Mouse (Mus musculus): ENCODE results near the gene Chid1. TPM values are rescaled to one million over a fixed set of nuclear protein-coding genes. Genes with fewer than 3 reads are reported as not detected.

The Chid1 gene
- polyA plus RNA-seq, 1 experiment from 2014 or later: 35.0 TPM

DNA sequence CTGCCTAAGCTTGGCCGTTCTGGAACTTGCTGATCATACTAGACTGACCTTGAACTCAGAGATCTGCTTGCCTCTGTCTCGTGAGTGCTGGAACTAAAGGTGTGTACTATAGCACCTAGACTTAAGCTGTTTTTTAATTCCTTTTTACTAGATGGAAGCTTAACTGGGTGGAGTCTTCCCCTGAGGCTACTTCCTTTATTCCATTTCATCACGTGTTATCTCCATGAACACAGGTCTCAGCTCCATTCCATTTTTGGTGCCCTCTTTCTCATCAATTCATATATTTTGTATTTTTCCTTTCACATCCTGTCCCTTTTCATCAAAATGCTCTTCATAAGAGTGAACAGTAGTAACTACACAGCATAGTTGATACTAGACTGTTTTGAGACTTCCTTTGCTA is 38.1 kb upstream of the Chid1 start:
- H3K9ac ChIP-seq (ENCODE audit: low read depth, low read length): no peak overlapping the region
- no peaks in the 10 kb centered on the region for H3K4me1 ChIP-seq (ENCODE audit: control insufficient read depth, insufficient read depth, low read length)
- 77% methylated on average over 3 of the region's 3 CpGs for WGBS (ENCODE audit: insufficient replicate concordance)

DNA sequence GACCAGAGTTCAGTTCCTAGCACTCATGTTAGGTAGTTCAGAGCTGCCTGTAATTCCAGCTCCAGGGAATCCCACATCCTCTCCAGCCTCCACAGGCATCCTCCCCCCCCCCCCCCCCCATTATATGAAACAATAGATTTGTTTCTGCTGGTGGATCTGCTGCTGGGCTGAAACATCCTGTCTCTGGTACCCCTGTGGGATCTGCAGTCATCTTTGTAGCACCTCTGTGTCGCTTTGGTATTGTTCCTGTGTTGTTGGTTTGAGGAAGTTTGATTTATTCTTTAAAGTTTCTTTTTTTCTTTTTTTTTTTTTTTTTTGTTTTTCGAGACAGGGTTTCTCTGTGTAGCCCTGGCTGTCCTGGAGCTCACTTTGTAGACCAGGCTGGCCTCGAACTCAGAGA is 35.8 kb upstream of the Chid1 start:
- WGBS (ENCODE audit: insufficient replicate concordance): 81% methylated on average over 2 of the region's 3 CpGs
- no peak overlapping the region for H3K4me2 ChIP-seq
- H3K27ac ChIP-seq (ENCODE audit: low read depth, low read length): no peak overlapping the region
- H3K9ac ChIP-seq (ENCODE audit: low read depth, low read length): no peak overlapping the region
- H3K27me3 ChIP-seq (ENCODE audit: control insufficient read depth, insufficient read depth, low read length): no peaks in the 10 kb centered on the region
- no peak overlapping the region for H3K4me3 ChIP-seq (ENCODE audit: low read depth, low read length)
- H3K9me3 ChIP-seq (replicated peaks; ENCODE audit: control insufficient read depth, low read length): no peaks in the 10 kb centered on the region
- H3K4me1 ChIP-seq (ENCODE audit: control insufficient read depth, insufficient read depth, low read length): no peaks in the 10 kb centered on the region
- H3K36me3 ChIP-seq (ENCODE audit: control insufficient read depth, insufficient read depth, low read length): no peaks in the 10 kb centered on the region
- no peak for ATAC-seq (replicated peaks; ENCODE audit: insufficient number of reproducible peaks, low FRiP score, low TSS enrichment)

More for the DNA sequence above, 38.1 kb upstream of the Chid1 start:
- no peaks in the 10 kb centered on the region for H3K36me3 ChIP-seq (ENCODE audit: control insufficient read depth, insufficient read depth, low read length)
- no peaks in the 10 kb centered on the region for H3K9me3 ChIP-seq (replicated peaks; ENCODE audit: control insufficient read depth, low read length)
- no peaks in the 10 kb centered on the region for H3K27me3 ChIP-seq (ENCODE audit: control insufficient read depth, insufficient read depth, low read length)
- H3K27ac ChIP-seq (ENCODE audit: low read depth, low read length): no peak overlapping the region
- ATAC-seq (replicated peaks; ENCODE audit: insufficient number of reproducible peaks, low FRiP score, low TSS enrichment): no peak
- H3K4me3 ChIP-seq (ENCODE audit: low read depth, low read length): no peak overlapping the region
- no peak overlapping the region for H3K4me2 ChIP-seq

DNA sequence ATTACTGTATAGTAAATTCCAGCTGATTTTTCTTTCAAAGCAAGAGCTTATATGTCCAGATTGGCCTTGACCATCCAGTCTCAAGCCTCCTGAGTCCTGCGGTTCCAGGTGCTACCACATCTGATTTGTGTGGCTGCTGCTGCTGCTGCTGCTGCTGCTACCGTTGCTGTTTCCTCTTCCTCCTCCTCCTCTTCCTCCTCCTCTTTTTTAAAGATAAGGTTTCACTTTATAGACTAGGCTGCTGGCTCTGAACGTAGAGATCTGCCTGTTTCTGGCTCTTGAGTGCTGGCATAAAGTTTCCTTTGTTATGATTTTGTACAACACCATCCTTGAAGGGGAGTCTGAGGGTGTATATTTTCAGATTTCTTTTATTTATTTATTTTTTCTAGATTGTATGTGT is 34.4 kb upstream of the Chid1 start:
- H3K36me3 ChIP-seq (ENCODE audit: control insufficient read depth, insufficient read depth, low read length): no peaks in the 10 kb centered on the region
- no peaks in the 10 kb centered on the region for H3K4me1 ChIP-seq (ENCODE audit: control insufficient read depth, insufficient read depth, low read length)
- H3K4me2 ChIP-seq: no peak overlapping the region
- ATAC-seq (replicated peaks; ENCODE audit: insufficient number of reproducible peaks, low FRiP score, low TSS enrichment): no peak
- WGBS (ENCODE audit: insufficient replicate concordance): 60% methylated on average over 3 of the region's 3 CpGs
- no peaks in the 10 kb centered on the region for H3K9me3 ChIP-seq (replicated peaks; ENCODE audit: control insufficient read depth, low read length)
- no peaks in the 10 kb centered on the region for H3K27me3 ChIP-seq (ENCODE audit: control insufficient read depth, insufficient read depth, low read length)
- no peak overlapping the region for H3K9ac ChIP-seq (ENCODE audit: low read depth, low read length)
- no peak overlapping the region for H3K4me3 ChIP-seq (ENCODE audit: low read depth, low read length)
- no peak overlapping the region for H3K27ac ChIP-seq (ENCODE audit: low read depth, low read length)

DNA sequence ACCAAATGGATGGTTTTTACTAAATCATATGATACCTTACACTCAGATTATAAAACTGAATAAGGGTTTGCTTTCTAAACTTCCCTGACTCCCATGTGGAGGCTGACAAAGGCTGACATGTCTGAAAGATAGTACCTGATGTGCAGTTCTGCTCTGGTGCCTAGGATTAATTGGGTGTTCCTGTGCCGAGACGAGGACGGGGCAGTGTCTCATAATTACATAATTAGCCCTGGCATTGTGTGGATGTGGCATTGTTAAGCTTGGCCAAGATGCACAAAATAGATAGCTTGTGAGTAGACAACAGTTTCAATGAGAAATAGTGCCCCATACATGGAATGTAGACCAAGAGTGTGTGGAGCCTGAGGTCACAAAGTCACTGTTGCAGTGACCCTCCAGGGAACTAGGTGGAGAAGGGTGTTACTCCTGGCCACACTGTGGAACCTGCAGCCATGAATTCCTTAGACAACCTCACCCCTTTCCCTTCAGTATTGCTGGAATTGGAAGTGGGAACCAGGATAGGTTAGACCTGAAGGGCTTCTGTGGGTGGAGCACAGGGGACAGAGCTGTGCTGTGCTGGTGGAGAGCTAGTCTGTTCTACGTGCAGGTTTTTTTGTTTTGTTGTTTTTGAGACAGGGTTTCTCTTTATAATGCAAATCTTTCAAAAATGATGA is 31.1 kb upstream of the Chid1 start:
- Histone ChIP-seq H3K9me3 (replicated peaks; ENCODE audit: control insufficient read depth, low read length) (no peaks in the 10 kb centered on the region), H3K4me1 (ENCODE audit: control insufficient read depth, insufficient read depth, low read length) (no peaks in the 10 kb centered on the region), H3K27me3 (ENCODE audit: control insufficient read depth, insufficient read depth, low read length) (no peaks in the 10 kb centered on the region), H3K4me2 (no peak overlapping the region), H3K9ac (ENCODE audit: low read depth, low read length) (no peak overlapping the region), H3K36me3 (ENCODE audit: control insufficient read depth, insufficient read depth, low read length) (no peaks in the 10 kb centered on the region), H3K27ac (ENCODE audit: low read depth, low read length) (no peak overlapping the region), H3K4me3 (ENCODE audit: low read depth, low read length) (no peak overlapping the region)
- WGBS (ENCODE audit: insufficient replicate concordance): 89% methylated on average over 4 of the region's 4 CpGs
- no peak for ATAC-seq (replicated peaks; ENCODE audit: insufficient number of reproducible peaks, low FRiP score, low TSS enrichment)

DNA sequence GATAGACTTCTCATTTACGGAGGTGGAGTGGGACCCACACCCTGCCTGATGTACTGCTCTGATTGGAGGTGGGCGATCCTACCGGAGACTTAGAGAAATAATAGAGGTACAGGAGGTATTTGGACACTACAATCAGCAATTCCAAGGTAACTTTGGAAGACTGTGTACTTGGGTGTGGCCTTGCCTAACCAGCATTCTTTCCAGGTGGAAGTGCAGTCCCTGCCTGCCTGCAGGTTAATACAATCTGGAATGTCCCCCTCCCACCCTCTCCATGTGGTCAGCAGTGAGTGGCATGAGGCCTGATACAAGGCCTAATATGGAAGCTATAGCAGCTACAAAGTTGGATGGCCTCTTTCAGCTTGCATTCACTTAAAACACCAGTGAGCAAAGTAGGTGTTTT is 30.3 kb upstream of the Chid1 start:
- Histone ChIP-seq H3K4me3 (ENCODE audit: low read depth, low read length) (no peak overlapping the region), H3K36me3 (ENCODE audit: control insufficient read depth, insufficient read depth, low read length) (no peaks in the 10 kb centered on the region), H3K9me3 (replicated peaks; ENCODE audit: control insufficient read depth, low read length) (no peaks in the 10 kb centered on the region), H3K27ac (ENCODE audit: low read depth, low read length) (no peak overlapping the region), H3K4me2 (no peak overlapping the region), H3K27me3 (ENCODE audit: control insufficient read depth, insufficient read depth, low read length) (no peaks in the 10 kb centered on the region), H3K9ac (ENCODE audit: low read depth, low read length) (no peak overlapping the region), H3K4me1 (ENCODE audit: control insufficient read depth, insufficient read depth, low read length) (no peaks in the 10 kb centered on the region)
- ATAC-seq (replicated peaks; ENCODE audit: insufficient number of reproducible peaks, low FRiP score, low TSS enrichment): no peak
- WGBS (ENCODE audit: insufficient replicate concordance): 89% methylated on average over 3 of the region's 3 CpGs

DNA sequence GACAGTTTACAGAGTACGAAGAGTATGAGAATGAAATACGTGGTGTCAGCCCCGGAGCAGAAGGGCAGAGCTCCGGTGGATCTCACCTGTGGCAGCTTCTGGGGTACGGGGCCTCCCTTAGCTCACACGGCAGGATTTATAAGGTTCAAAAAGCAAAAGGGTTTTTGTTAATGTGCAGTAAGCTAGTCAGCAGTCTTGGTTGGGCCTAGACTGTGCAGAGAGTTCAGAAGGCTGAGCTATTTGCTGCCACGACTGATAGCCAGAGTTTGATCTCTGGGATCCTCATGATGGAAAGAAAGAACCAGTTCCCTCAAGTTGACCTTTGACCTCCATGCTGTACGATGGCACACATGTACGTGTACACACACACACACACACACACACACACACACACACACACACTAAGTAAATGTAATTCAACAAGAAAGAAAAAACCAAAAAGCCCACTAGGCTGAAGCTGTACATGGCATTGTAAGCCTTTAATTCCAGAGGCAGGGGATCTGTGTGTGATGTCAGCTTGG is 29.7 kb upstream of the Chid1 start:
- WGBS (ENCODE audit: insufficient replicate concordance): 83% methylated on average over 9 of the region's 9 CpGs
- ATAC-seq (replicated peaks; ENCODE audit: insufficient number of reproducible peaks, low FRiP score, low TSS enrichment): no peak
- no peak overlapping the region for H3K4me2 ChIP-seq

DNA sequence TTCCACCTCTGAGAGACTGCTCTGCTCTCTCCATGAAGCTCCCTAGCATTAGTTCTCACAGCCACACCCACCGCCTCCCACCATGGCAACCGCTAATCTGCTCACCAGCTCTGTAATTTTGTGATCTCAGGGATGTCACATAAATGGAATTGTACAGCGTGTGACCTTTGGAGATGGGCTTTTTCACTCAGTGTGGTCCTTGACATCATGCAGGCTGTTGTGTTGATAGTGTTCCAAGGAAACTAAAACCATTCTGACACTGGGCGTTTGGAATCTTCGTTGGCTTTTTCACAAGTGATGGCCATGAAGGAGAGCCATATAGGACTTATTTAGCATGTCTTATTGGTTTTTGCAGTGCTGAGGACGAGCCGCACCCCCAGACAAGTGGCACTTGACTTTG is 26.9 kb upstream of the Chid1 start:
- Histone ChIP-seq H3K9me3 (replicated peaks; ENCODE audit: control insufficient read depth, low read length) (no peaks in the 10 kb centered on the region), H3K4me3 (ENCODE audit: low read depth, low read length) (no peak overlapping the region), H3K9ac (ENCODE audit: low read depth, low read length) (no peak overlapping the region), H3K27ac (ENCODE audit: low read depth, low read length) (no peak overlapping the region), H3K36me3 (ENCODE audit: control insufficient read depth, insufficient read depth, low read length) (no peaks in the 10 kb centered on the region), H3K4me1 (ENCODE audit: control insufficient read depth, insufficient read depth, low read length) (peaks cover 12% of the 10 kb centered on the region), H3K4me2 (no peak overlapping the region), H3K27me3 (ENCODE audit: control insufficient read depth, insufficient read depth, low read length) (no peaks in the 10 kb centered on the region)
- ATAC-seq (replicated peaks; ENCODE audit: insufficient number of reproducible peaks, low FRiP score, low TSS enrichment): no peak
- 81% methylated on average over 7 of the region's 7 CpGs for WGBS (ENCODE audit: insufficient replicate concordance)

More for the DNA sequence above, 29.7 kb upstream of the Chid1 start:
- H3K4me1 ChIP-seq (ENCODE audit: control insufficient read depth, insufficient read depth, low read length): peaks cover 5% of the 10 kb centered on the region
- no peaks in the 10 kb centered on the region for H3K9me3 ChIP-seq (replicated peaks; ENCODE audit: control insufficient read depth, low read length)
- H3K27me3 ChIP-seq (ENCODE audit: control insufficient read depth, insufficient read depth, low read length): no peaks in the 10 kb centered on the region
- no peaks in the 10 kb centered on the region for H3K36me3 ChIP-seq (ENCODE audit: control insufficient read depth, insufficient read depth, low read length)
- no peak overlapping the region for H3K9ac ChIP-seq (ENCODE audit: low read depth, low read length)
- no peak overlapping the region for H3K4me3 ChIP-seq (ENCODE audit: low read depth, low read length)
- no peak overlapping the region for H3K27ac ChIP-seq (ENCODE audit: low read depth, low read length)

DNA sequence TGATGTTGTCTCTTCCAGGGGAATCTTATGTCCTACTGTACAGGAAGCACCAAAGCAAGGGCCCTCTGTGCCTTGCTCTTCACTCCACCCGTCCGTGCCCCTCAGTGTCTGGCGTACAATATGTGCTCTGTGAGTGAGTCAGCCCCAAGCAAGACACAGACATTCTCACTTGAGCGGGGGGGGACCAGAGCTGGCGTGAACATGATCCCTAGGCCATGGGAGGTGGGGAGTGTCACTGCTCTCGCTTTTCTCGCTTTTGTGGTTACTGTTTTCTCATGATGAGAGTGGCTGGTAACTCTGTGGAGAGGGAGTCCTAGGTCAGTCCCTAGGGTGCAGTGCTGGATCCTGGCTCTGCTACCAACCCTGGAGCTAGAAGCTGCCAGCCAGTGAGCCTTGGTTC is 24.9 kb upstream of the Chid1 start:
- 0 out of 2 replicates have a peak overlapping the region, but pooled peaks have one; percentile 36 for H3K9ac ChIP-seq (ENCODE audit: low read depth, low read length)
- no peaks in the 10 kb centered on the region for H3K9me3 ChIP-seq (replicated peaks; ENCODE audit: control insufficient read depth, low read length)
- peaks cover 17% of the 10 kb centered on the region for H3K4me1 ChIP-seq (ENCODE audit: control insufficient read depth, insufficient read depth, low read length)
- WGBS (ENCODE audit: insufficient replicate concordance): 45% methylated on average over 7 of the region's 7 CpGs
- H3K4me2 ChIP-seq: no peak overlapping the region
- H3K4me3 ChIP-seq (ENCODE audit: low read depth, low read length): no peak overlapping the region
- no peak for ATAC-seq (replicated peaks; ENCODE audit: insufficient number of reproducible peaks, low FRiP score, low TSS enrichment)
- H3K27me3 ChIP-seq (ENCODE audit: control insufficient read depth, insufficient read depth, low read length): no peaks in the 10 kb centered on the region
- no peaks in the 10 kb centered on the region for H3K36me3 ChIP-seq (ENCODE audit: control insufficient read depth, insufficient read depth, low read length)
- H3K27ac ChIP-seq (ENCODE audit: low read depth, low read length): no peak overlapping the region

DNA sequence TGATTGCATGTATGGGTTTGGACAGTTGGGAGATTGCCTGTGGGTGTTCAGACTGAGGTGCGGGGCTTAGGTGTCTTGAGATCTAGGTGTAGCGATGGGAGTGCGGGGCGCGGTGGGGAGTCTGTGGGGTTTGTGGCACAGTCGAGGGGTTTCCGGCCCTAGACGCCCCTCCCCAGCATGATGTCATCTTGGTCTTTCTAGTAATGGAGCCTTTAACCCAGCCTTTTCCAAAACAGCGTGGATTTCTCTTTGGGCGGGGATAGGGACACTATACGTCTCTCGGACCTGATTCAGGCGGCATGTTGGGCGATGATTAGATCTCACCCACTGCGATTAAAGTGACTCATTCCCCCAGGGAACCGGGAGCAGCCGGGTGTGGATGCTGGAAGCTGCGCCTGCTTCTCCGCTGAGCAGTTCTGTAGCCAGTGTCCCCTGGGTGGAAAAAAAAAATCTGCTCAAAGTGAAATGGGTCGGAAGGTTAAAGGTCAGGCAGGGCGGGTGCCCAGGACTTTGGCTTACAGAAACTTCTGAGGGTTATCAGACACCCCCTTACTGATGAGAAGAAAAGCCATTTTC is 23.3 kb upstream of the Chid1 start:
- no peaks in the 10 kb centered on the region for H3K36me3 ChIP-seq (ENCODE audit: control insufficient read depth, insufficient read depth, low read length)
- peak overlapping the region; percentile 89 for H3K27ac ChIP-seq (ENCODE audit: low read depth, low read length)
- H3K9me3 ChIP-seq (replicated peaks; ENCODE audit: control insufficient read depth, low read length): no peaks in the 10 kb centered on the region
- H3K4me2 ChIP-seq: peak overlapping the region; percentile 93
- peak; percentile 3 for ATAC-seq (replicated peaks; ENCODE audit: insufficient number of reproducible peaks, low FRiP score, low TSS enrichment)
- no peaks in the 10 kb centered on the region for H3K27me3 ChIP-seq (ENCODE audit: control insufficient read depth, insufficient read depth, low read length)
- H3K4me1 ChIP-seq (ENCODE audit: control insufficient read depth, insufficient read depth, low read length): peaks cover 17% of the 10 kb centered on the region
- peak overlapping the region; percentile 95 for H3K9ac ChIP-seq (ENCODE audit: low read depth, low read length)
- WGBS (ENCODE audit: insufficient replicate concordance): 2% methylated on average over 21 of the region's 21 CpGs
- H3K4me3 ChIP-seq (ENCODE audit: low read depth, low read length): peak overlapping the region; percentile 100
